Mouse (Mus musculus) hindbrain, embryonic 14.5 days (tissue): Measurements from ENCODE around the gene Gm12216. TPM values are rescaled to one million over a fixed set of nuclear protein-coding genes. Genes with fewer than 3 reads are reported as not detected.

Source experiments
- ATAC-seq: fragments of 200-750 bp; cut with Nextera tagmentation; 2 replicates; pipeline ENCODE4 v1.8.0; 2017; ENCODE audit warnings: moderate number of reproducible peaks, mild to moderate bottlenecking, moderate TSS enrichment, moderate library complexity; ENCODE audit not compliant: low FRiP score
- DNase-seq: peaks from one replicate; pipeline ENCODE4 v3.0.0-alpha.2; 2015; ENCODE audit warnings: low spot score
- H3K27ac ChIP-seq: fragments of 300-500 bp; sonication (generic); 2 replicates; pipeline ENCODE4 v1.5.1; 2014; ENCODE audit warnings: mild to moderate bottlenecking, moderate library complexity
- H3K27me3 ChIP-seq: fragments of 300-500 bp; sonication (generic); 2 replicates; pipeline ENCODE4 v1.6.1; 2014; ENCODE audit warnings: mild to moderate bottlenecking, low read length, mixed read lengths; ENCODE audit not compliant: control insufficient read depth, insufficient read depth
- H3K36me3 ChIP-seq: fragments of 300-500 bp; sonication (generic); replicated peaks from 2 replicates; pipeline ENCODE4 v1.6.1; 2014; ENCODE audit not compliant: control insufficient read depth, insufficient read depth
- H3K4me1 ChIP-seq: fragments of 300-500 bp; sonication (generic); replicated peaks from 2 replicates; pipeline ENCODE4 v1.6.1; 2014; ENCODE audit warnings: antibody characterized with exemption, low read length, mixed read lengths; ENCODE audit not compliant: control insufficient read depth, insufficient read depth
- H3K4me2 ChIP-seq: fragments of 300-500 bp; sonication (generic); replicated peaks from 2 replicates; pipeline ENCODE4 v1.6.1; 2014; ENCODE audit warnings: mild to moderate bottlenecking, moderate library complexity
- H3K4me3 ChIP-seq: fragments of 300-500 bp; sonication (generic); replicated peaks from 2 replicates; pipeline ENCODE4 v1.5.1; 2014; ENCODE audit warnings: mild to moderate bottlenecking, low read length
- H3K9ac ChIP-seq: fragments of 300-500 bp; sonication (generic); 2 replicates; pipeline ENCODE4 v1.6.1; 2014
- H3K9me3 ChIP-seq: fragments of 300-500 bp; sonication (generic); 2 replicates; pipeline ENCODE4 v1.6.1; 2016; ENCODE audit warnings: low read length; ENCODE audit not compliant: control insufficient read depth
- WGBS: fragments of 180-500 bp; shearing (Covaris S2); extraction: QIAGEN DNeasy Blood & Tissue Kit; methylation state at CpG from one replicate; pipeline ENCODE4 v1.1.7; 2014; 5-methylcytosine and 5-hydroxymethylcytosine counted together
- polyA plus RNA-seq: library from polyadenylated mRNA; unstranded; fragments of >200 nt; fragmentation: Nextera tagmentation; extraction: Ambion mirVana; gene quantifications from 2 replicates; pipeline ENCODE4 v1.2.1, GENCODE M21; 2014

Gm12216 gene
- polyA plus RNA-seq, 1 experiment from 2014 or later, result not detected

DNA sequence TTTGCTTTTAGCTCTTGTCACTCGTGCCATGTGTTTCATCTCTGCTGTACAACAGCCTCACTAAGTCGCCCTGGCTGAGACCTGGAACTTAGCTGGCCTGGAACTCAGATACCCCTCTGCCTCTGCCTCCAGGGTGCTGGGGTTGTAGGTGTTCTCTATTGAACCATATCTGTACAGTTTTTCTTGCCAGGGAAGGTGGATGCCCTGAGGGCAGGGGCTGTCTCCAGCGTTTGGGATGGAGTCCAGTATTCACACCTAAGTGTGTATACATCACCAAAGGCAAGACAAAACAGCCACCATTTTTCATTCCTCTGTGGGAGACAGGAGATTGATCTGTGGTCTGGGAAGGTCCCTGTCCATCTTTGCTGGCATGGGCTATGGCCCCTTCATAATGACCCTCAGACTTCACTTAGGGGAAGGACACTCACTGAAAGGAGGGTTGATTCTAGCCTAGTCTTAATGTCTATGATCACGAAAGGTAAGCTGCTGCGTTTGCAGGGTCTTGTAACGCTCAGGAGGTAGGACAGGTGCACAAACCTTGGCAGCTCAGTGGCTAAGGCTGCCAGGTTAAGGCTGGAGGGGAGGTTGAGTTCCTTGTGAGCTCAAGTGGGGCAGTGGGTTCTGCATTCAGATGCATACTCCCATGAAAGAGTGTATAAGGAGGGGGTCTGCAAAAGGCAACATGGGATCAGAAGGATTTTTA lies 847 bp downstream of the Gm12216 start:
- Histone ChIP-seq H3K4me3 (no peak overlapping the region), H3K4me2 (no peak overlapping the region)
- 83% methylated on average over 6 of the region's 6 CpGs for WGBS

DNA sequence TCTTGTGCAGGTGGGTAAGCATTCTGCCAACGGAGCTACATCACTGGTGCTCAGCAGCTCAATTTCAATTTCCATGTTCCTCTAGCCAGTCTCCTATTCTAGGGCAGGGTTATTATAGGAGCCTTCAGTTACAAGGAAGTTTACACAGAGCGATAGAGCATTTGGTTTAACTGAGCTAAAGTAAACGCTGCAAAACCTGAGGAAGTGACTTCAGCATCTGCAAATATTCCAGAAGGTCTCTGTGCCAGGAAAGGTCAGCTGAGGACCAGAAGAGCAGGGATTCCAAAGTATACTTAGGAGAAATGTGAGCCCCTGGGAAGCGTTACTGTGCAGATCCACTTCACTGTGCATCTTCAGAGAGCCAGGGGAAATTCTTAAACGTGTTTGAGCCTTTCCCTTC lies 5.4 kb downstream of the Gm12216 start:
- Histone ChIP-seq H3K4me2 (no peak overlapping the region), H3K4me3 (no peak overlapping the region), H3K27me3 (no peaks in the 10 kb centered on the region), H3K9me3 (no peaks in the 10 kb centered on the region), H3K9ac (no peak overlapping the region), H3K4me1 (no peaks in the 10 kb centered on the region), H3K27ac (no peak overlapping the region), H3K36me3 (no peaks in the 10 kb centered on the region)
- ATAC-seq (no peak), DNase-seq (no peak)
- WGBS, result 67% methylated on average over 5 of the region's 5 CpGs

More for the DNA sequence above, 847 bp downstream of the Gm12216 start:
- H3K27me3 ChIP-seq, result no peaks in the 10 kb centered on the region
- DNase-seq (no peak), ATAC-seq (no peak)
- H3K27ac ChIP-seq, result no peak overlapping the region
- H3K4me1 ChIP-seq, result no peaks in the 10 kb centered on the region
- H3K9ac ChIP-seq, result no peak overlapping the region
- H3K36me3 ChIP-seq, result no peaks in the 10 kb centered on the region
- no peaks in the 10 kb centered on the region for H3K9me3 ChIP-seq

DNA sequence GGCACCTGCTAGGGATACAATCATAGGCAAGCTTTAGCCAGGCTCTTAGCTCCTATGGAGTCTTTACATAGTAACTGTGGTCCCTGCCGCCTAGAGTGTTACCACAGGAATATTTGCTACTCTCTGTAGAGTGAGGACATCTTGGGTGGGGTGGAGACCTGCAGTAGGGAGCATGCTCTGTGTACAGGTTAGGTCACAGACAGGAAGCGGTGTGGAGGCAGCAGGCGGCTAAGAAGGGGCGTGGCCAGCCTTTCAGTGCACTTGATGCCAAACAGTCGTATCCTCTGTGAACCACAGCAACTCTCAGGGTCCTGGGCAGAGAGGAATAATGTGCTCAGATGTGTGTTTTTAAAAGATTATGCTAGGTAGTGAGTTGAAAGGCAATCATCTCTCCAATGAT lies 7.3 kb downstream of the Gm12216 start:
- WGBS, result 57% methylated on average over 5 of the region's 5 CpGs
- no peak overlapping the region for H3K4me2 ChIP-seq
- no peaks in the 10 kb centered on the region for H3K9me3 ChIP-seq
- no peak overlapping the region for H3K4me3 ChIP-seq
- no peaks in the 10 kb centered on the region for H3K4me1 ChIP-seq
- H3K27me3 ChIP-seq, result no peaks in the 10 kb centered on the region
- DNase-seq (no peak), ATAC-seq (no peak)
- H3K36me3 ChIP-seq, result no peaks in the 10 kb centered on the region
- no peak overlapping the region for H3K27ac ChIP-seq
- no peak overlapping the region for H3K9ac ChIP-seq

DNA sequence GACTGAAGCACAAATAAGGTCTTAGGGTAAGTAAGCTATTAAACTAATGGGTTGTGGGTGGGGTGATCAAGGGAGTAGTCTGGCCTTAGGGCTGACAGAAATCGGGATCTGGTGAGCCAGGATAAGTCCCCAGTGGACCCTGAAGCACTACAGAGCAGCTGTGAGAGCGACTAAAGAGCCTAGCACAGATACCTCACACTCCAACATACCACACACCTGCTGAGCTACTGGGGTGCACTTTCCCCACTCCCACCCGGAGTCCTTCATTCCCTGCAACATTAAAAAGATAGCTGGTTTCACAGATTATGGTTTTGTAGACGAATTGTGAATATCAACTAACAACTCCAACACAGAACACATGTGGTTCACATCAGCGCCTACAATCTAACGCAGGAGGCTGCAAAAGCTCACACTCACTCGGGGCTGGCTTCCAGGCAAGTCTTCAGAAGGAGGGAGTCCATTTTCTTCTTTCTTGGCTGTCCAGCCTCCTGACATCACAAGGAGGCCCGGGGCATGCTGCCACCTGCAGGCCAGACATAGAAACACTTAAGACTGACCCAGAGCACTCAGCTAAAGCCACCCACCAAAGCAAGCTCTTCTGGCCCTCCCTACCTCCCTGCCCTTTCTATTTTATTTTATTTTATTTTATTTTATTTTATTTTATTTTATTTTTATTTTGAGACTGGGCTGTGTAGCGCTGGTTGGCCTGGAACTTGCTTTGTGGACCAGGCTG lies 9.3 kb downstream of the Gm12216 start:
- Histone ChIP-seq H3K27me3 (no peaks in the 10 kb centered on the region), H3K9ac (no peak overlapping the region), H3K9me3 (no peaks in the 10 kb centered on the region), H3K4me2 (no peak overlapping the region; the same call in 1 of the 2 replicates), H3K27ac (no peak overlapping the region), H3K4me1 (no peaks in the 10 kb centered on the region), H3K36me3 (no peaks in the 10 kb centered on the region), H3K4me3 (no peak overlapping the region)
- peak; percentile 77 for DNase-seq
- 34% methylated on average over 9 of the region's 9 CpGs for WGBS
- ATAC-seq, result peak; percentile 55; the same call in 1 of the 2 replicates

DNA sequence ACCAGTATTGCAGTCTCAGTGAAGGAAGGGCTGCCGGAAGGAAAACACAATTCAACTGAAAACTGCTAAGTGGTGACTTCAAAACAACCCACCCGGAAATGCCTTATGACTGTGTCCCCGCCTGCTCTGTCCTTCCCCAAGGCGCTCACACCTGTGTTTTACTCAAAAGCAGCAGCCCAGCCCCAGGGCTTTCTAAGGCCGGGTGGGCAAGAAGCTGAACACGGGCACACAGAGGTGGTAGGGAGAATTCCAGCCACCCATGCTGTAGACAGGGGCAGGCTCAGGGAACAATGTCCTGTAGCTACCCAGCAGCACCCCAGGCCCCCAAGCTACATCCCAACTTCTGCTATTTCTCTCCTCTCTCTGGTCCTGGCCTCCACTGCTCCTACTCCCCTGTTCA lies 13.4 kb downstream of the Gm12216 start:
- H3K9me3 ChIP-seq, result no peaks in the 10 kb centered on the region
- H3K4me3 ChIP-seq, result no peak overlapping the region
- H3K9ac ChIP-seq, result no peak overlapping the region
- H3K27ac ChIP-seq, result no peak overlapping the region
- no peak for DNase-seq
- H3K36me3 ChIP-seq, result no peaks in the 10 kb centered on the region
- ATAC-seq, result no peak
- WGBS, result 83% methylated on average over 6 of the region's 6 CpGs
- H3K4me1 ChIP-seq, result no peaks in the 10 kb centered on the region
- H3K4me2 ChIP-seq, result no peak overlapping the region
- no peaks in the 10 kb centered on the region for H3K27me3 ChIP-seq

DNA sequence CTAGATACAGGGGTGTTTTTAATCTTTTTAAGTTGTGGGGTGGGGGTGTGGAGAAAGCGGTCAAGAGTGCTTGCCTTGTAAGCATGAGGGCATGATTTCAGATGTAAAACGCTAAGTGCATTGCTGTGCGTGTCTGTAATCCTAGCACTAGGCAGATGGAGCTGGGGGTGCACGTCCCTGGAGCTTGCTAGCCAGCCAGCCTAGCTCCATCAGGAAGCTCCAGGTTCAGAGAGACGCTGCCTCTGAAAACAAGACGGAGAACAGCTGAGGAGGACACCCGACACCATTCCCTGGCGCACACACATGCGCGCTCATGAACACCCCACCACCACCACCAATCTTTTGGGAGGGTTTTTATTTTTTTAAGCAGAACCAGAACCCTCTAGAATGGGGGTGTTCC lies 15.9 kb downstream of the Gm12216 start:
- Histone ChIP-seq H3K36me3 (no peaks in the 10 kb centered on the region), H3K4me2 (no peak overlapping the region), H3K4me1 (no peaks in the 10 kb centered on the region), H3K27ac (no peak overlapping the region), H3K4me3 (no peak overlapping the region), H3K9ac (no peak overlapping the region), H3K9me3 (no peaks in the 10 kb centered on the region), H3K27me3 (no peaks in the 10 kb centered on the region)
- DNase-seq (no peak), ATAC-seq (no peak)
- WGBS, result 81% methylated on average over 10 of the region's 10 CpGs

DNA sequence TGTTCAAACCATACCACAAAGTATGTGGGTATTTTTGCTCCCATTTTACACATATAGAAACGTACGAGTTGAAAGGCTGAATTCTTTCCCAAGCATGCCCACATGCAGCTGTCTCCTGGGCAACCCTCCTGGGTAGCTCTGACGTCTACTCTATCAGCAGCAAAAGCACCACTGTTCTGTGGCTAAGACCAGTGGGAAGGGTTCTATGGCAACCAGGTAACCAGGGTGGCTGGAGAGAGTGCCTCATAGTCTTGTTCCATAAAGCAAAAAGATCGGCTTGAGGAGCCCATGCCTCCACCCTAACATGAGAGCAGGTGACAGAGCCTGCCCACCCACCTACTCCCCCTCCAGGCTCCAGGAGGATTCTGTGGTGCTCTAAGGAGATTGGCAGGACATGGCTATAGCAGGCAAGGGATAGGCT lies 16.9 kb downstream of the Gm12216 start:
- no peak for DNase-seq
- Histone ChIP-seq H3K36me3 (no peaks in the 10 kb centered on the region), H3K4me3 (no peak overlapping the region), H3K27me3 (no peaks in the 10 kb centered on the region), H3K27ac (no peak overlapping the region), H3K9ac (no peak overlapping the region), H3K4me2 (no peak overlapping the region), H3K9me3 (no peaks in the 10 kb centered on the region), H3K4me1 (no peaks in the 10 kb centered on the region)
- ATAC-seq, result no peak
- WGBS, result 41% methylated on average over 4 of the region's 4 CpGs

DNA sequence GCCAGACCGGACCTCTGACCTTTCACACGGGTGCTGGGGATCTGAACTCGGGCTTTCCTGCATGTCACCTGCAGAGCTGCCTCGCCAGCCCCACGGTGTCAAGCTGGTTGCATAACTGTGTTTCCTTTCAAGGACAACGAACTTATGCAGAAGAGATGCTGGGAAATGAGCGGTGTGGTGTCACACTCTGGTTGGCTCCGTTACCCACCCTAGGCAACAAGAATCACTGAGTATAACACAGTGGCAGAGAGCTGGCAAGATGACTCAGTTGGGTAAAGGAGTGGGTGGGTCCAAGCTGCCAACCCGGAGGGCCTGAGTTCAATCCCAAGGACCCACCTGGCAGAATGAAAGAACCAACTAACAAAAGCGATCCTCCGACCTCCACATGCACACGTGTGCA lies 17.5 kb downstream of the Gm12216 start:
- H3K4me2 ChIP-seq, result no peak overlapping the region
- WGBS, result 79% methylated on average over 12 of the region's 12 CpGs
- H3K27me3 ChIP-seq, result no peaks in the 10 kb centered on the region
- no peaks in the 10 kb centered on the region for H3K36me3 ChIP-seq
- no peaks in the 10 kb centered on the region for H3K9me3 ChIP-seq
- DNase-seq, result no peak
- H3K4me1 ChIP-seq, result no peaks in the 10 kb centered on the region
- H3K27ac ChIP-seq, result no peak overlapping the region
- ATAC-seq, result no peak
- no peak overlapping the region for H3K4me3 ChIP-seq
- no peak overlapping the region for H3K9ac ChIP-seq

DNA sequence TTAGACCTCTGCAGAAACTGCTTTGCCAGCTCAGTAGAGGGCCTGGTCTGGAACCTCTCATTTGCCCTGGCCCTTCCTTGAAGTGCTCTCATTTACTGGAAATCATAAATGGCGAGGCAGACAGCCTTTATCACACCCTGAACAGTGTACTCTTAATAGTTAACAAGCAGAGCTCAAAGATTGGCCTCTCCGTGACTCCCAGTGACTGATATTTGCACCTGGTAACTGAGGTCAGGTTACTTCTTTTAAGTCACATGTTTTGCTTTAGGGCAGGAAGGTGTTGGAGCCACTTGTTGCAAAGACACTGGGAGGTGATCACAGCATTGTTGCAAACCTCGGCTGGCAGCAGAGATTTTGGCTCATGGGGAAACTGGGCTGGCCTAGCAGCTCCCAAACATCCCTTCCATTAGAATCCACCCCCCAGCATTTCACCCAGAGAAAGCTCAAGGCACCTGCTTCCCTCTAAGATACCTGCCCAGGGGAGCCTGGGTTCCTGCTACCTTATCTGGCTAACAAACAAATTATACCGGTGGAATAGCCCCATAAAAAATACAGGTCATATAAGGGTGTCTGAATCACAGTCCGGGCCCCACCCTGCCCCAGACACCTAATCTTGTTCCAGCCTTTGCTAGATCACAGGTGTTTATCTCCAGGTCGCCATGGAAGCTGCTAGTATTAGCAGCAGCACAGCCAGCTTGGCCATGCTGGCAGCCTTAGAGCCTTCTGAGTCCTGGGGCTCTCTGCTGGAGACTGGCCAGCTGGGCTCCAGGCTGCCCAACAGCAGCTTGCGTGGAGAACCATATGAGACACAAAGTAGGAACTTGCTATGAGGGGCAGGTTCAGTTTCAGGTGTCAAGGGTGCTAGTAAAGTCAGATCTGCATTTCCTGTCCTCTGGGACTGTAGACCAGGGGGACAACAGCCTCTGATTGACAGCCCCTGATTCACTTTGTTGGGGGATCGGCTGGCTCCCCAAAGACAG lies 19.1 kb downstream of the Gm12216 start:
- Histone ChIP-seq H3K9me3 (no peaks in the 10 kb centered on the region), H3K4me3 (no peak overlapping the region), H3K4me1 (no peaks in the 10 kb centered on the region), H3K9ac (no peak overlapping the region), H3K36me3 (no peaks in the 10 kb centered on the region), H3K4me2 (no peak overlapping the region), H3K27ac (no peak overlapping the region), H3K27me3 (no peaks in the 10 kb centered on the region)
- 73% methylated on average over 8 of the region's 8 CpGs for WGBS
- DNase-seq (no peak), ATAC-seq (no peak)
